Mouse (Mus musculus): ENCODE measurements around the gene Tcp10b.
"Not testable (repeated sequence)": the region's sequence is repeated elsewhere in the genome, so short reads cannot be mapped to it uniquely, and the experiment has no call there.

DNA sequence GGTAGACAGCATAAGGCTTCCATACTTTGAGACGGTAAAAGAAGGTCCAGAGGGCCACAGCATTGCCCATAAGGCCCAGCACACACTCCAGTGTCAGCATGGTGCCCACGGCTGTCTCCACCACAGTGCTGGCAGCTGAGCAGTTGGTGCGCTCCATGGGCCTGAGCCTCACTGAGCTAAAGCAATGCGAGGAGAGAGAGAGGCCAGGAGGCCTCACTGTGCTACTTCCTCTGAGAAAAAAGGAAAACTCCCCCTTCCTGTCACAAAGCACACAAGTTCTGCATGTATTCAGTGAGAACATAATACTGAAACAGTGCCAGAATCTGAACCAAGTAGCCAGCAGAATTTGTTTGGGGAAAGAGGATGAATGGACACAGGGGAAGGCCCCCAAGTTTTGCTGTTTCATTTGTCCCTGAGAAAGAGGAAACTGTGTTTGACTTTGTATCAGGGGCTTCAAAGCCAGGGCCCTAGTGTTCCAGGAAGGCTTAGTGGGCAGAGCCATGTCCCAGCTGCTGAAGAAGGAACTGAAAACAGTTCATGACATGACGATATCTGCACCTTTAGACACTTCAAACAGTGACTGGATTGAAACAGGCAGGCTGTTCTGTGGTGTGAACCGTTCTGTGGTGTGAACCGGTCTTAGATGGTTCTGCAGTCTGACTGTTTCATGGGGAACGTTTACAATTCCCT lies 8.6 kb upstream of the Tcp10b start, which contains the start of gene Gpr31b:
- TF ChIP-seq POLR2A (IDR thresholded peaks at IDR 0.05; ENCODE audit: borderline replicate concordance, low read depth, low read length); CTCF (IDR thresholded peaks at IDR 0.05; ENCODE audit: low read depth, low read length): not testable (repeated sequence)

Data from bone marrow macrophage, adult 2 months (primary cell).